Mouse (Mus musculus) midbrain, postnatal 0 days (tissue): ENCODE measurements at regions not wholly inside any gene's neighbourhood (a gene's known extent, or its start where the extent isn't known, plus 50 kb on each side); places are given as distances from the start of the nearest gene placed in this dataset.
A peak's percentile ranks its signal among the peaks of the same experiment; 100 is the strongest.

Experiments
- ATAC-seq: fragments of 200-750 bp; cut with Nextera tagmentation; 2 replicates; pipeline ENCODE4 v1.8.0; 2017; ENCODE audit warnings: moderate number of reproducible peaks, mild to moderate bottlenecking, moderate TSS enrichment, moderate library complexity; ENCODE audit not compliant: low FRiP score
- DNase-seq: peaks from one replicate; pipeline ENCODE4 v3.0.0-alpha.2; 2015; ENCODE audit warnings: low spot score
- H3K27ac ChIP-seq: fragments of 300-500 bp; sonication (generic); 2 replicates; pipeline ENCODE4 v1.5.1; 2014; ENCODE audit warnings: low read depth, mild to moderate bottlenecking, low read length, mixed read lengths
- H3K27me3 ChIP-seq: fragments of 300-500 bp; sonication (generic); 2 replicates; pipeline ENCODE4 v1.6.1; 2014; ENCODE audit warnings: low read length, control low read depth, mixed read lengths; ENCODE audit not compliant: insufficient read depth
- H3K36me3 ChIP-seq: fragments of 300-500 bp; sonication (generic); 2 replicates; pipeline ENCODE4 v1.6.1; 2014; ENCODE audit warnings: low read length, control low read depth, mixed read lengths; ENCODE audit not compliant: insufficient read depth
- H3K4me1 ChIP-seq: fragments of 300-500 bp; sonication (generic); 2 replicates; pipeline ENCODE4 v1.6.1; 2014; ENCODE audit warnings: mild to moderate bottlenecking, control low read depth, antibody characterized with exemption, low read length, mixed read lengths; ENCODE audit not compliant: insufficient read depth
- H3K4me2 ChIP-seq: fragments of 300-500 bp; sonication (generic); 2 replicates; pipeline ENCODE4 v1.6.1; 2014; ENCODE audit warnings: low read depth, mild to moderate bottlenecking, low read length, mixed read lengths; ENCODE audit not compliant: poor library complexity, severe bottlenecking
- H3K4me3 ChIP-seq: fragments of 300-500 bp; sonication (generic); 2 replicates; pipeline ENCODE4 v1.5.1; 2014; ENCODE audit warnings: low read depth, mild to moderate bottlenecking, low read length, moderate library complexity
- H3K9ac ChIP-seq: fragments of 300-500 bp; sonication (generic); replicated peaks from 2 replicates; pipeline ENCODE4 v1.6.1; 2014; ENCODE audit warnings: mild to moderate bottlenecking, low read length, moderate library complexity, mixed read lengths; ENCODE audit not compliant: poor library complexity, severe bottlenecking
- H3K9me3 ChIP-seq: fragments of 300-500 bp; sonication (generic); 2 replicates; pipeline ENCODE4 v1.6.1; 2016; ENCODE audit warnings: low read length, control low read depth
- CTCF ChIP-seq: IDR thresholded peaks from 2 replicates; pipeline ENCODE4 v1.5.1; 2016; ENCODE audit warnings: antibody characterized with exemption, mild to moderate bottlenecking
- WGBS: fragments of 180-500 bp; shearing (Covaris S2); extraction: QIAGEN DNeasy Blood & Tissue Kit; methylation state at CpG from one replicate; pipeline ENCODE4 v1.1.7; 2014; 5-methylcytosine and 5-hydroxymethylcytosine counted together

- Histone ChIP-seq H3K4me1 (no peaks in the 10 kb centered on the region), H3K27ac (no peak overlapping the region), H3K9ac (no peak overlapping the region), H3K4me3 (no peak overlapping the region), H3K27me3 (no peaks in the 10 kb centered on the region), H3K4me2 (no peak overlapping the region), H3K36me3 (no peaks in the 10 kb centered on the region), H3K9me3 (no peaks in the 10 kb centered on the region)
- 88% methylated on average over 5 of the region's 5 CpGs for WGBS
- ATAC-seq (no peak), DNase-seq (no peak)
- no peak for TF ChIP-seq CTCF
These were observed 177.0 kb upstream of the Cnr1 start for GRCm38 (mm10) chr4:33747316-33747895.

GRCm38 (mm10) chr4:33767721-33768120 lies 156.7 kb upstream of the Cnr1 start:
- H3K9me3 ChIP-seq, result no peaks in the 10 kb centered on the region
- no peak overlapping the region for H3K27ac ChIP-seq
- H3K4me1 ChIP-seq, result no peaks in the 10 kb centered on the region
- 26% methylated on average over 2 of the region's 2 CpGs for WGBS
- DNase-seq (no peak), ATAC-seq (no peak)
- no peak for TF ChIP-seq CTCF
- H3K27me3 ChIP-seq, result no peaks in the 10 kb centered on the region
- no peaks in the 10 kb centered on the region for H3K36me3 ChIP-seq
- no peak overlapping the region for H3K4me3 ChIP-seq
- H3K9ac ChIP-seq, result no peak overlapping the region
- H3K4me2 ChIP-seq, result no peak overlapping the region

- no peak overlapping the region for H3K27ac ChIP-seq
- DNase-seq (no peak), ATAC-seq (no peak)
- no peaks in the 10 kb centered on the region for H3K9me3 ChIP-seq
- TF ChIP-seq CTCF, result no peak
- WGBS, result 91% methylated on average over 4 of the region's 4 CpGs
- H3K4me2 ChIP-seq, result no peak overlapping the region
- H3K4me1 ChIP-seq, result no peaks in the 10 kb centered on the region
- H3K4me3 ChIP-seq, result no peak overlapping the region
- no peaks in the 10 kb centered on the region for H3K36me3 ChIP-seq
- no peak overlapping the region for H3K9ac ChIP-seq
- H3K27me3 ChIP-seq, result no peaks in the 10 kb centered on the region
These were observed 138.4 kb upstream of the Cnr1 start for GRCm38 (mm10) chr4:33786027-33786426.

GRCm38 (mm10) chr4:33786958-33787357 lies 137.4 kb upstream of the Cnr1 start:
- H3K36me3 ChIP-seq, result no peaks in the 10 kb centered on the region
- WGBS, result 84% methylated on average over 4 of the region's 4 CpGs
- no peak for DNase-seq
- H3K9me3 ChIP-seq, result no peaks in the 10 kb centered on the region
- no peak overlapping the region for H3K27ac ChIP-seq
- no peaks in the 10 kb centered on the region for H3K27me3 ChIP-seq
- H3K4me1 ChIP-seq, result no peaks in the 10 kb centered on the region
- no peak overlapping the region for H3K4me3 ChIP-seq
- no peak overlapping the region for H3K4me2 ChIP-seq
- no peak for TF ChIP-seq CTCF
- H3K9ac ChIP-seq, result no peak overlapping the region
- ATAC-seq, result no peak

GRCm38 (mm10) chr4:33793398-33793797 lies 131.0 kb upstream of the Cnr1 start:
- Histone ChIP-seq H3K9me3 (no peaks in the 10 kb centered on the region), H3K27me3 (no peaks in the 10 kb centered on the region), H3K4me3 (no peak overlapping the region), H3K9ac (no peak overlapping the region), H3K4me2 (no peak overlapping the region), H3K36me3 (no peaks in the 10 kb centered on the region), H3K27ac (no peak overlapping the region), H3K4me1 (no peaks in the 10 kb centered on the region)
- DNase-seq, result peak; percentile 17
- WGBS, result 93% methylated on average over 8 of the region's 8 CpGs
- ATAC-seq, result no peak
- no peak for TF ChIP-seq CTCF

GRCm38 (mm10) chr4:33795461-33795860 lies 128.9 kb upstream of the Cnr1 start:
- ATAC-seq (no peak), DNase-seq (no peak)
- Histone ChIP-seq H3K4me3 (no peak overlapping the region), H3K4me2 (no peak overlapping the region), H3K36me3 (no peaks in the 10 kb centered on the region), H3K4me1 (no peaks in the 10 kb centered on the region), H3K27me3 (no peaks in the 10 kb centered on the region), H3K27ac (no peak overlapping the region), H3K9me3 (no peaks in the 10 kb centered on the region), H3K9ac (no peak overlapping the region)
- WGBS, result 93% methylated on average over 3 of the region's 3 CpGs
- no peak for TF ChIP-seq CTCF
